Mouse (Mus musculus) gastrocnemius, adult 8-10 months (tissue): ENCODE results near the gene Phf6. TPM values are rescaled to one million over a fixed set of nuclear protein-coding genes. Genes with fewer than 3 reads are reported as not detected.

ENCODE experiments used
- DNase-seq, 2 experiments: peaks; one replicate each; pipeline ENCODE4 v3.0.0; 2022; ENCODE audit warnings: low spot score in 2 of 2
- total RNA-seq, 4 experiments: library from RNA; stranded (reverse); gene quantifications; 2 replicates each; pipeline ENCODE4 v1.2.4; 2022

Gene Phf6
- 1 to 10 TPM; 3.2 to 4.2 (median 3.7) TPM for total RNA-seq

GRCm38 (mm10) chrX:52911587-52912371 is at the start of gene Phf6:
Phf6 (plus strand) TSS chrX:52912266.
- DNase-seq, result peak; percentile 78 to 86

- DNase-seq, result no peak
Observed at GRCm38 (mm10) chrX:52864126-52864525, 47.9 kb upstream of the Phf6 start.

- peak in 1 of 2 experiments; percentile 2 for DNase-seq
Observed at GRCm38 (mm10) chrX:52898486-52898885, 13.6 kb upstream of the Phf6 start.

- DNase-seq, result no peak
Observed at GRCm38 (mm10) chrX:52912372-52912728, 284 bp downstream of the Phf6 start.

- DNase-seq, result no peak
Observed at GRCm38 (mm10) chrX:52912826-52913701, 998 bp downstream of the Phf6 start.

- DNase-seq, result no peak
Observed at GRCm38 (mm10) chrX:52913856-52914255, 1.8 kb downstream of the Phf6 start.

- no peak for DNase-seq
Observed at GRCm38 (mm10) chrX:52914705-52915104, 2.6 kb downstream of the Phf6 start.

- no peak for DNase-seq
Observed at GRCm38 (mm10) chrX:52916516-52916915, 4.5 kb downstream of the Phf6 start.

GRCm38 (mm10) chrX:52926726-52927125 is 14.7 kb downstream of the Phf6 start:
- no peak for DNase-seq

- no peak for DNase-seq
Observed at GRCm38 (mm10) chrX:52928883-52929282, 16.8 kb downstream of the Phf6 start.

GRCm38 (mm10) chrX:52929779-52930178 is 17.7 kb downstream of the Phf6 start:
- no peak for DNase-seq

GRCm38 (mm10) chrX:52930191-52930590 is 18.1 kb downstream of the Phf6 start:
- no peak for DNase-seq

GRCm38 (mm10) chrX:52932161-52932560 is 20.1 kb downstream of the Phf6 start:
- DNase-seq, result no peak

GRCm38 (mm10) chrX:52934496-52934895 is 22.4 kb downstream of the Phf6 start:
- no peak for DNase-seq

GRCm38 (mm10) chrX:52945509-52945908 is 33.4 kb downstream of the Phf6 start:
- no peak for DNase-seq

GRCm38 (mm10) chrX:52949713-52950112 is 37.6 kb downstream of the Phf6 start:
- no peak for DNase-seq

- no peak for DNase-seq
Observed at GRCm38 (mm10) chrX:52956942-52957341, 44.9 kb downstream of the Phf6 start.

- DNase-seq, result no peak
Observed at GRCm38 (mm10) chrX:52961559-52962110, 49.6 kb downstream of the Phf6 start.

- DNase-seq, result no peak
Observed at GRCm38 (mm10) chrX:52965149-52965548, 53.1 kb downstream of the Phf6 start.

GRCm38 (mm10) chrX:52971211-52972006 is 59.3 kb downstream of the Phf6 start:
- no peak for DNase-seq

- DNase-seq, result no peak
Observed at GRCm38 (mm10) chrX:52972129-52972528, 60.1 kb downstream of the Phf6 start.
